ENCODE assay signal across 18 mouse cellular contexts in genomic region chr12:102600345-102600744, GRCm38 (mm10). TPM values are rescaled to one million over a fixed set of nuclear protein-coding genes. Genes with fewer than 3 reads are reported as not detected.
DNase-seq lines count a peak whose midpoint lies in the region; ATAC-seq and TF ChIP-seq lines count a peak whose summit lies in the region.
"Had no signal": no experiment of that assay in that cellular context is flagged by ENCODE, and none has a peak within 500 bp of the region (broad histone marks: within the 10 kb centered on the region; RNA-seq: fewer than 3 reads in every experiment).

No protein-coding gene starts in this region.

- no peak overlapping the region for H3K4me2 ChIP-seq in heart, embryonic 12.5 days
- H3K4me2 ChIP-seq in liver, postnatal 0 days (ENCODE audit: low read depth, low read length) = no peak overlapping the region
- H3K4me2 ChIP-seq: embryonic facial prominence, embryonic 15.5 days; limb, embryonic 12.5 days had no signal

- no peak overlapping the region for H3K27ac ChIP-seq in heart, embryonic 12.5 days (ENCODE audit: poor library complexity, severe bottlenecking)
- no peak overlapping the region for H3K27ac ChIP-seq in liver, postnatal 0 days (ENCODE audit: low read depth)

- no peak for ATAC-seq in heart, embryonic 12.5 days (ENCODE audit: insufficient number of reproducible peaks, low FRiP score)
- no peak for ATAC-seq in liver, postnatal 0 days
- no peak for ATAC-seq in CD4-positive, CD25-positive, alpha-beta regulatory T cell, adult 4 months
- ATAC-seq: forebrain, embryonic 16.5 days; inflammation-experienced regulatory T-cells, adult 6 months had no signal

- H3K4me3 ChIP-seq in heart, embryonic 12.5 days = no peak overlapping the region
- no peak overlapping the region for H3K4me3 ChIP-seq in liver, postnatal 0 days (ENCODE audit: low read depth, low read length)
- H3K4me3 ChIP-seq: embryonic facial prominence, embryonic 15.5 days; limb, embryonic 12.5 days; megakaryocyte, embryonic 14.5 days had no signal

- H3K27me3 ChIP-seq in heart, embryonic 12.5 days (replicated peaks) = no peaks in the 10 kb centered on the region
- no peaks in the 10 kb centered on the region for H3K27me3 ChIP-seq in liver, postnatal 0 days (ENCODE audit: insufficient read depth, low read length)
- H3K27me3 ChIP-seq: embryonic facial prominence, embryonic 15.5 days; limb, embryonic 12.5 days; megakaryocyte, embryonic 14.5 days had no signal

- intact Hi-C loops in heart, postnatal 25 days (cut with DNase I) = no loop called here

- no peaks in the 10 kb centered on the region for H3K36me3 ChIP-seq in heart, embryonic 12.5 days
- H3K36me3 ChIP-seq in liver, postnatal 0 days (replicated peaks; ENCODE audit: insufficient read depth, low read length) = peaks cover 15% of the 10 kb centered on the region

- 79% methylated on average over 6 of the region's 6 CpGs for WGBS in heart, embryonic 12.5 days
- WGBS in liver, postnatal 0 days (ENCODE audit: insufficient replicate concordance) = 75% methylated on average over 6 of the region's 6 CpGs

- peaks cover 5% of the 10 kb centered on the region for H3K9me3 ChIP-seq in heart, embryonic 12.5 days (replicated peaks)
- H3K9me3 ChIP-seq in liver, postnatal 0 days (ENCODE audit: low read length) = peaks cover 5% of the 10 kb centered on the region
- H3K9me3 ChIP-seq: embryonic facial prominence, embryonic 15.5 days had no signal

- TF ChIP-seq EP300 in liver, postnatal 0 days (IDR thresholded peaks at IDR 0.05; ENCODE audit: low read depth) = no peak

- peaks cover 32% of the 10 kb centered on the region for H3K4me1 ChIP-seq in heart, embryonic 12.5 days (replicated peaks)
- H3K4me1 ChIP-seq in liver, postnatal 0 days (ENCODE audit: insufficient read depth) = peaks cover 6% of the 10 kb centered on the region; the same call in 1 of the 2 replicates

- no peak overlapping the region for H3K9ac ChIP-seq in heart, embryonic 12.5 days
- H3K9ac ChIP-seq in liver, postnatal 0 days (replicated peaks) = no peak overlapping the region
- H3K9ac ChIP-seq: embryonic facial prominence, embryonic 15.5 days; limb, embryonic 12.5 days had no signal

- DNase-seq in adrenal gland, adult 2 months = peak; percentile 29
- DNase-seq in adrenal gland, adult 8-10 months = no peak
- DNase-seq in heart, postnatal 25 days (ENCODE audit: low spot score) = peak; percentile 30
- peak; percentile 44 for DNase-seq in 3134 (ENCODE audit: extremely low read depth, insufficient read length, low spot score)
- peak; percentile 66 to 72 for DNase-seq in cerebellum, postnatal 25 days
- DNase-seq in liver, postnatal 0 days = no peak
- DNase-seq: gastrocnemius, postnatal 36 days; layer of hippocampus, adult 9-11 months; lung, adult 2 months; spleen, adult 18-20 months had no signal

- TF ChIP-seq CTCF in liver, postnatal 0 days (IDR thresholded peaks at IDR 0.05; ENCODE audit: low read depth) = no peak

RNA-seq across cellular contexts. Expression of gene Chga, which starts 45.6 kb away (rescaled TPM):
- 1,000 to 10,000 TPM; 1,470 to 2,168 TPM for total RNA-seq in adrenal gland, adult 2 months (2021)
- 4,298 and 5,253 TPM in 2 replicates for polyA plus RNA-seq in adrenal gland, adult 2 months (2012; rRNA removed)
- total RNA-seq in adrenal gland, adult 8-10 months (2022) = 1,000 to 10,000 TPM; 2,246 to 2,701 (median 2,550) TPM
- not detected for total RNA-seq in heart, postnatal 25 days (2021)
- polyA plus RNA-seq in heart, embryonic 12.5 days (2016; fragmentation: Nextera tagmentation; extraction: Ambion mirVana) = 0.26 TPM in 1 of 2 replicates, not detected in the other
- polyA plus RNA-seq in liver, postnatal 0 days (2015; fragmentation: Nextera tagmentation; extraction: Ambion mirVana) = 0.45 and 0.83 TPM in 2 replicates
- polyA plus RNA-seq in CD4-positive, CD25-positive, alpha-beta regulatory T cell, adult 4 months (2017; shearing (Covaris generic)) = not detected
- total RNA-seq: gastrocnemius, postnatal 36 days had no signal
- polyA plus RNA-seq: G1E had no signal

Comparison
In these comparisons a context has a peak if more than half of its experiments do, and no peak if none do; other contexts are left out.
1. DNase-seq: peak in adrenal gland, adult 2 months (single experiment), heart, postnatal 25 days (single experiment), 3134 (single experiment) and cerebellum, postnatal 25 days (2 of 2); none in adrenal gland, adult 8-10 months (single experiment) and liver, postnatal 0 days (single experiment).
2. RNA of gene Chga, which starts 45.6 kb away (polyA plus RNA-seq): 4,298 to 5,253 TPM in adrenal gland, adult 2 months; 0.45 to 0.83 TPM in liver, postnatal 0 days, 0.26 TPM in heart, embryonic 12.5 days and not detected in CD4-positive, CD25-positive, alpha-beta regulatory T cell, adult 4 months; every median in the first group is over 1,000 times any median in the second.